Mouse (Mus musculus) heart, embryonic 14.5 days (tissue): ENCODE measurements around the gene Dnajb11. TPM values are rescaled to one million over a fixed set of nuclear protein-coding genes. Genes with fewer than 3 reads are reported as not detected.

ENCODE experiments used
- ATAC-seq: fragments of 200-750 bp; cut with Nextera tagmentation; 2 replicates; pipeline ENCODE4 v1.8.0; 2017; ENCODE audit warnings: low read depth, moderate TSS enrichment; ENCODE audit not compliant: insufficient number of reproducible peaks, insufficient read depth, low FRiP score
- H3K27ac ChIP-seq, 2 experiments: fragments of 200-500 bp in 1 of 2; fragments of 300-500 bp in 1 of 2; sonication (generic) in 1 of 2; replicated peaks in 1 of 2; 2 replicates each; pipeline ENCODE4 v1.5.1; 2012 to 2014; ENCODE audit warnings: low read depth in 2 of 2, low read length in 2 of 2, control low read depth in 1 of 2, mild to moderate bottlenecking in 1 of 2, mixed read lengths in 1 of 2; ENCODE audit not compliant: control insufficient read depth in 1 of 2, insufficient read depth in 1 of 2
- H3K27me3 ChIP-seq: fragments of 300-500 bp; sonication (generic); 2 replicates; pipeline ENCODE4 v1.6.1; 2014; ENCODE audit warnings: mild to moderate bottlenecking, low read length, control low read depth; ENCODE audit not compliant: control insufficient read depth, insufficient read depth
- H3K36me3 ChIP-seq: fragments of 300-500 bp; sonication (generic); 2 replicates; pipeline ENCODE4 v1.6.1; 2014; ENCODE audit warnings: mild to moderate bottlenecking, control low read depth, low read length, mixed read lengths; ENCODE audit not compliant: control insufficient read depth, insufficient read depth
- H3K4me1 ChIP-seq, 2 experiments: fragments of 200-500 bp in 1 of 2; fragments of 300-500 bp in 1 of 2; sonication (generic) in 1 of 2; 2 replicates each; pipeline ENCODE4 v1.6.1; 2012 to 2014; ENCODE audit warnings: low read length in 2 of 2, control low read depth in 1 of 2, mixed read lengths in 1 of 2; ENCODE audit not compliant: control insufficient read depth in 2 of 2, insufficient read depth in 2 of 2
- H3K4me2 ChIP-seq: fragments of 300-500 bp; sonication (generic); 2 replicates; pipeline ENCODE4 v1.6.1; 2014; ENCODE audit warnings: mild to moderate bottlenecking, low read length
- H3K4me3 ChIP-seq, 2 experiments: fragments of 200-500 bp in 1 of 2; fragments of 300-500 bp in 1 of 2; sonication (generic) in 1 of 2; 2 replicates each; pipeline ENCODE4 v1.5.1; 2012 to 2014; ENCODE audit warnings: low read length in 2 of 2, mild to moderate bottlenecking in 2 of 2, control low read depth in 1 of 2, low read depth in 1 of 2, moderate library complexity in 1 of 2; ENCODE audit not compliant: control insufficient read depth in 1 of 2, insufficient read depth in 1 of 2
- H3K9ac ChIP-seq: fragments of 300-500 bp; sonication (generic); 2 replicates; pipeline ENCODE4 v1.6.1; 2014; ENCODE audit warnings: mild to moderate bottlenecking, low read length
- H3K9me3 ChIP-seq: fragments of 300-500 bp; sonication (generic); 2 replicates; pipeline ENCODE4 v1.6.1; 2016; ENCODE audit warnings: low read length, control low read depth; ENCODE audit not compliant: control insufficient read depth
- WGBS: fragments of 180-500 bp; shearing (Covaris S2); extraction: QIAGEN DNeasy Blood & Tissue Kit; methylation state at CpG from one replicate; pipeline ENCODE4 v1.1.7; 2014; 5-methylcytosine and 5-hydroxymethylcytosine counted together
- polyA plus RNA-seq: library from polyadenylated mRNA; unstranded; fragments of >200 nt; fragmentation: Nextera tagmentation; extraction: Ambion mirVana; gene quantifications from 2 replicates; pipeline ENCODE4 v1.2.1, GENCODE M21; 2014

Dnajb11 gene
- polyA plus RNA-seq, result 86.4 and 97.4 TPM in 2 replicates

- peak within 1 kb of the TSS; percentile 94 for H3K9ac ChIP-seq
- H3K27me3 ChIP-seq, result no peaks in the 10 kb centered on the region
- peaks cover 6 to 12% of the 10 kb centered on the region in 2 experiments for H3K4me1 ChIP-seq
- peaks cover 12% of the 10 kb centered on the region for H3K36me3 ChIP-seq
- under 1% methylated on average over 62 of the region's 62 CpGs for WGBS
- H3K4me3 ChIP-seq, result peak within 1 kb of the TSS; percentile 95 to 100
- peak; percentile 98 for ATAC-seq
- no peaks in the 10 kb centered on the region for H3K9me3 ChIP-seq
- peak within 1 kb of the TSS; percentile 86 to 90 for H3K27ac ChIP-seq
- peak within 1 kb of the TSS; percentile 93 for H3K4me2 ChIP-seq
Measured at GRCm38 (mm10) chr16:22857431-22858113, at the start of gene Dnajb11, which contains the start of gene Tbccd1. Gene Dnajb11 (plus strand): TSS chr16:22857845. Gene Tbccd1 (minus strand): TSS chr16:22857669.

DNA sequence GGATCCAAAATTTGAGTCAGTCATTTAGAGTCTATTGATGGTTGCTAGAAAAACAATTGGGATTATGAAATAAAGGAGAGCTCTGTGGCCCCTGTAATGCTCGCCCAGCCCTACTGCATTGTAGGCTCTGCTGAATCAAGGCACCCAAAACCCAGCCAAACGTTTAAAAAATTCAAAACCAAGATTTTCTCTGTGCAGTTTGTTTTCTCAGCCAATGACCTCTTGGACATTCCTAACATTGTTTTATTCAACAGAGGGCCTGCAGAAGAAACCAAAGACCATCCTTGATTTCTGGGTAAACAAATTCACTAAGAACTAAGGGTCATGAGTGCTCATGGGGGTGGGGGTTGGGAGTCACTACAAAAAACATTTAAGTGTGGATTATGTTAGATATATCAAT is 46.2 kb upstream of the Dnajb11 start, which contains the start of gene Crygs:
Gene Crygs, minus strand, starts transcription at position 101 of the 400 bp plus-strand sequence.
- H3K4me3 ChIP-seq, result no peak within 1 kb of the TSS
- no peak for ATAC-seq
- no peak within 1 kb of the TSS for H3K9ac ChIP-seq
- H3K36me3 ChIP-seq, result peaks cover 22% of the 10 kb centered on the region; the same call in 1 of the 2 replicates
- 0 out of 2 replicates have a peak, but pooled peaks cover 3% of the 10 kb centered on the region for H3K27me3 ChIP-seq
- no peaks in the 10 kb centered on the region for H3K9me3 ChIP-seq
- H3K4me1 ChIP-seq, result peaks cover 2 to 3% of the 10 kb centered on the region in 2 experiments; a peak in 1 of 4 replicates
- H3K27ac ChIP-seq, result no peak within 1 kb of the TSS
- H3K4me2 ChIP-seq, result no peak within 1 kb of the TSS
- 75% methylated on average over 2 of the region's 2 CpGs for WGBS

DNA sequence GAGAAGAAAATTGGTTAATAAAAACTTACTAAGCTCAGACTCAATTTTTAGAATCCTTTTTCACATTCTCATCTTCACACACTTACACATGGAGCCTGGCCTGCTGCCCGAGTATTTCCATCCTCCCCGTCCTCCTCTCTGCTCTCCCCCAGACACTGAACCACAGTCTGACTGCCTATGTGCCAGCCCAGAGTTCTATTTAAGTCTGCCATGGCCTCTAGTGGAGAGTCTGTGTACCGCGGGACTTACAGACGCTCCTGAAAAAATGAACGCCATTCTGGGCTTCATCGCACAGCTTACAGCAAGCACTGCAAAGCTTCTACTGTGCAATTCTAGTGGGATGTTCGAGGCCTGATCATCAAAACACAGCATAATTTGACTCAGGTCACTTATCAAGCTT is 36.9 kb upstream of the Dnajb11 start:
- no peak overlapping the region for H3K9ac ChIP-seq
- ATAC-seq, result peak; percentile 59; the same call in 1 of the 2 replicates

DNA sequence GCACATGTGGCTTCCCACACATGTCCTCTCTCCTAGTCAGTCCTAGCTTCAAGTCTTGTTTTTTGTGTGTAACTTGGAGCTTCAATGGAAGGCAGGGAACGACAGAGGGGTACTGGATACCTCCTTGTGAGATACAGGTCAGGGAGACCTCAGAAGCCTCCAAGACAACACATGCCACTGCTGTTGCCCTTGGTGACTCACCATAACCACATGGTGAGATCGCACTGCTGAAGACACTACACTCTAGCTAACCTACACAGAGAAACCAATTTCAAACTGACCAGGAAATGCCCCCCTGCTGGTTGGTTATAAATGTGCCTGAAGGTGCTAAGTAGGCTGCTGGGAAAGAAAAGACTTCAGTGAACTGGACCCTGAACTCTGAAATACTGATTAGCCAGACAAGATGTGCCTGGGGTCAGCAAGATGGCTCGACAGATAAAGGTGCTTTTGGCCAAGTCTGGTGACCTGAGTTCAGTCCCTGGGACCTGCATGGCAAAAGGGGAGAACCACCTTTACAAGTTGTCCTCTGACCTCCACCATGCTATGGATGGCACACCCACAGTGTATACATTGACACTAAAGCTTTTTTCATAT is 24.6 kb upstream of the Dnajb11 start:
- no peaks in the 10 kb centered on the region for H3K27me3 ChIP-seq
- no peaks in the 10 kb centered on the region for H3K4me1 ChIP-seq
- no peak overlapping the region for H3K27ac ChIP-seq
- no peak overlapping the region for H3K4me3 ChIP-seq
- 88% methylated on average over 3 of the region's 3 CpGs for WGBS
- ATAC-seq, result no peak
- no peaks in the 10 kb centered on the region for H3K9me3 ChIP-seq
- H3K9ac ChIP-seq, result no peak overlapping the region
- no peak overlapping the region for H3K4me2 ChIP-seq
- peaks cover 31% of the 10 kb centered on the region for H3K36me3 ChIP-seq

More for the DNA sequence above, 36.9 kb upstream of the Dnajb11 start:
- H3K27me3 ChIP-seq, result no peaks in the 10 kb centered on the region
- no peak overlapping the region for H3K27ac ChIP-seq
- no peaks in the 10 kb centered on the region for H3K9me3 ChIP-seq
- H3K4me2 ChIP-seq, result no peak overlapping the region
- peaks cover 46% of the 10 kb centered on the region for H3K36me3 ChIP-seq
- WGBS, result 29% methylated on average over 8 of the region's 8 CpGs
- H3K4me1 ChIP-seq, result no peaks in the 10 kb centered on the region
- H3K4me3 ChIP-seq, result no peak overlapping the region

DNA sequence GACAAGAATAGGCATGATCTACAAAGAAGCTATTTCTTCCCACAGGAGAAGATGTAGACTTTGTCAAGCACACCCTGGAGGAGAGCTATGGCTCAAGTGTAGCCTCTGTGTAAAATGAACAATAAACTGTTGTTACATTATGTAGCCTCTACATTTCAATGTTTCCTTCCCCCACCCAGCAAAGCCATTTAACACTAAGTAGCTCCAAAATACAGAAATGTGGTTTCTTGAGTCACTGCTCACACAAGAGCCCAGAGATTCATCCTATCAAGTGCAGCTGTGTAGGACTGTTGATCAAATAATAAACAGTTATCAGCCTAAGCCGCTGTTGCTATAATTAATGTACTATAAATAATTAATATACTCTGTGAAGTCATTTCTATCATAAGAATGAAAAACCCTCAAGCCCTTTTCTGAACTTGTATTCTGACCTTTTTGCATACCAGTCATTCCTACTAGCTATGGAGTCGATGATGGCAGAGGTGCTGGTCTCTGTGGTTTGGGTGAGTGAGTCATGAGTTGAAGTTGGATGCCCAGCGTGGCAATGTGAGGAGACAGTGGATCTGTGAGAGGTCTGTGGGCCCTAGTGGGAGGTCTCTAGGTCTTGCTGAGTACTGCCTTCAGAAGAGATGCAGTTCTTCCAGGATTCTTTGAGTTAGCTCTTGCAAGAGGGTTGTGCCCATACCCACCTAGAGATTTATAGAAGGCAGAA is 18.3 kb upstream of the Dnajb11 start:
- Histone ChIP-seq H3K27me3 (no peaks in the 10 kb centered on the region), H3K4me2 (peak overlapping the region; percentile 7; the same call in 1 of the 2 replicates), H3K4me1 (peaks cover 5 to 16% of the 10 kb centered on the region in 2 experiments), H3K9ac (peak overlapping the region; percentile 47; the same call in 1 of the 2 replicates), H3K27ac (peak overlapping the region; percentile 34 to 76), H3K4me3 (no peak overlapping the region), H3K36me3 (peaks cover 20% of the 10 kb centered on the region; the same call in 1 of the 2 replicates), H3K9me3 (no peaks in the 10 kb centered on the region)
- no peak for ATAC-seq
- 49% methylated on average over 3 of the region's 3 CpGs for WGBS

DNA sequence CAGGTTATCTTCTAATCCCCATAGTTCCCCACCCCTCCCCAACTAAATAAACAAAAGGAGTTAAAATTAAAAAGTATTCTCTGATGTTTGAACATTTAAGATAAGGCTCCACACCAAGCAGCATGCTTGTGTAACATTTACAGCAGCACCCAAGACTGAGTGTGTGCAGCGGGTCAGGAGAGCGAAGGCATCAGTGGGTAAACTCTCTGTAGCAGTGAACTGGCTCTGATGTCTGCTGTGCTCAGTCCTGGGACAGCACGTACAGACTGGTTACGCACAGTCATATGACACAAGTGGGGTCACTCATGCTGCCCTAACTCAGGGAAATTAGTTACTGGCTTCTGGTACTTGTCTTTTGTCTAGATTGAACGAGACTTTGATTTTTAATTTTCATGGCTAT is 14.8 kb upstream of the Dnajb11 start:
- Histone ChIP-seq H3K9me3 (no peaks in the 10 kb centered on the region), H3K4me3 (no peak overlapping the region), H3K27me3 (no peaks in the 10 kb centered on the region), H3K9ac (no peak overlapping the region), H3K27ac (no peak overlapping the region), H3K36me3 (0 out of 2 replicates have a peak, but pooled peaks cover 10% of the 10 kb centered on the region), H3K4me1 (peaks cover 8 to 23% of the 10 kb centered on the region in 2 experiments), H3K4me2 (no peak overlapping the region)
- 95% methylated on average over 5 of the region's 5 CpGs for WGBS
- ATAC-seq, result no peak

GRCm38 (mm10) chr16:22844061-22844801 is 13.4 kb upstream of the Dnajb11 start:
- Histone ChIP-seq H3K4me3 (peak overlapping the region; percentile 49 to 55), H3K4me1 (peaks cover 8 to 17% of the 10 kb centered on the region in 2 experiments), H3K4me2 (peak overlapping the region; percentile 79), H3K27me3 (no peaks in the 10 kb centered on the region), H3K36me3 (0 out of 2 replicates have a peak, but pooled peaks cover 6% of the 10 kb centered on the region), H3K9me3 (no peaks in the 10 kb centered on the region), H3K9ac (peak overlapping the region; percentile 79), H3K27ac (peak overlapping the region; percentile 51 to 68)
- 3% methylated on average over 25 of the region's 26 CpGs for WGBS
- peak; percentile 90 for ATAC-seq
